Mouse (Mus musculus): ENCODE results near the gene Stambp. TPM values are rescaled to one million over a fixed set of nuclear protein-coding genes. Genes with fewer than 3 reads are reported as not detected.

The Stambp gene
- 12.7 and 13.9 TPM in 2 replicates for polyA plus RNA-seq (2016; fragmentation: Nextera tagmentation; extraction: Ambion mirVana)

DNA sequence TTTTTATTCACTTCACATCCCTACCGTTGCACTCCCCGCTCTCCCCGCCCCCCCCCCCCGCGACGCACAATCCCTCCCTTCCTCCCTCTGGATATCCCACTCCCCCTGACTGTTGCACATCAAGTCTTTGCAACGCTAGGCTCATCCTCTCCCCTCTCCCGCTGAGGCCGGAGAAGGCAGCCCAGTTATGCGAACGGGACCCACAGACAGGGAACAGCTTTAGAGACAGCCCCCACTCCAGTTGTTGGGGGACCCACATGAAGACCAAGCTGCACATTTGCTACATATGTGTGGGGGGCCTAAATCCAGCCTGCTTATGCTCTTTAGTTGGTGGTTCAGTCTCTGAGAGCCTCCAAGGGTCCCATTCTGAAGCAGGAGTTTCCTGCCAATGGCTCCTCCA, at the start of gene Stambp:
TSS of gene Stambp (minus strand) at position 59 of the 400 bp plus-strand sequence.
- 0 out of 2 replicates have a peak, but pooled peaks cover 5% of the 10 kb centered on the region for H3K36me3 ChIP-seq (replicated peaks)
- DNase-seq (ENCODE audit: extremely low spot score, low spot score) = no peak
- peak within 1 kb of the TSS; percentile 84 for H3K27ac ChIP-seq

GRCm38 (mm10) chr6:83619955-83620354, 47.4 kb upstream of the Stambp start:
- Histone ChIP-seq H3K4me1 (0 out of 2 replicates have a peak, but pooled peaks cover 3% of the 10 kb centered on the region), H3K9me3 (no peaks in the 10 kb centered on the region)

More for the DNA sequence above, at the start of gene Stambp:
- no peaks in the 10 kb centered on the region for H3K9me3 ChIP-seq
- H3K27me3 ChIP-seq (ENCODE audit: poor library complexity, severe bottlenecking) = peaks cover 12% of the 10 kb centered on the region
- peak within 1 kb of the TSS; percentile 77 for H3K4me3 ChIP-seq
- peaks cover 18% of the 10 kb centered on the region for H3K4me1 ChIP-seq
- WGBS = 1% methylated on average over 10 of the region's 11 CpGs

DNA sequence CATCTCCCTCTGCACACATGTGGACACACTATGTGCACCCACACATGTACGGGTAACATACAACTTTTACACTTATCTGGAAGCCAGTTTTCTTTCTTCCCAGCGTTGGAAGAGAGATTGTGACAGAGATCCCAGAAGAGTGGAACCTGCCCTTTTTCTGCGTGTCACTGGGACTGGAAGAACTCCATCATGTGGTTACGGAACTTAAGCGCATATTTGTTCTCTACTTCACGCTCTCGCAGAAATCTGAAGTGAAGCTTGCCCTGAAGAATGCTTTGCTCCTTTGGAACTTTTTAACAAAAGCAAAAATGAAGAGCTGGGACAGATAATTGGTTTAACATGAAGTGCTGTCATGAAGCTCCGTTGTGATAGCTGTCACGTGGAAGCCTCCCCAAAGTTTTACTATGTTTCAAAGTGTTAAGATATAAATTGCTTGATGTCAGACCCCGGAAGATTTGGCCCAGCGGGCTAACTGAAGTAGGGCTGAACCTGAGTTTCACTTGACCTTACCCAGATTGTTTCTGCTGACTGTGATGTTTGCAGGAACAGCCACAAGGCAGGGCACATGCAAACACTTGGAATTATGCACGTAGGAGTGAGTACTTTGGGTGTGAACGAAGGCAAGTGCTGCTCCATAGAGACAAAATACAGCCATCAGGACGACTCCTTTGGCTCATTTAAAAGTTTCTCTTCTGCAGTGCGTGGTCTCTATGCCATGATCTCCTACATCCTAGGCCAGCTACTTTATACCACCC, 45.2 kb upstream of the Stambp start:
- WGBS = 88% methylated on average over 15 of the region's 15 CpGs
- no peaks in the 10 kb centered on the region for H3K9me3 ChIP-seq

More at GRCm38 (mm10) chr6:83619955-83620354, 47.4 kb upstream of the Stambp start:
- Histone ChIP-seq H3K36me3 (replicated peaks) (no peaks in the 10 kb centered on the region), H3K4me3 (no peak overlapping the region), H3K27me3 (ENCODE audit: poor library complexity, severe bottlenecking) (no peaks in the 10 kb centered on the region), H3K27ac (no peak overlapping the region)
- 70% methylated on average over 9 of the region's 9 CpGs for WGBS
- no peak for DNase-seq (ENCODE audit: extremely low spot score, low spot score)

GRCm38 (mm10) chr6:83616512-83616911, 44.0 kb upstream of the Stambp start:
- 0 out of 2 replicates have a peak, but pooled peaks cover 3% of the 10 kb centered on the region for H3K4me1 ChIP-seq
- H3K9me3 ChIP-seq = no peaks in the 10 kb centered on the region
- no peaks in the 10 kb centered on the region for H3K36me3 ChIP-seq (replicated peaks)
- no peak overlapping the region for H3K4me3 ChIP-seq
- no peaks in the 10 kb centered on the region for H3K27me3 ChIP-seq (ENCODE audit: poor library complexity, severe bottlenecking)
- WGBS = 86% methylated on average over 5 of the region's 5 CpGs
- no peak for DNase-seq (ENCODE audit: extremely low spot score, low spot score)
- no peak overlapping the region for H3K27ac ChIP-seq

More for the DNA sequence above, 45.2 kb upstream of the Stambp start:
- Histone ChIP-seq H3K27ac (no peak overlapping the region), H3K4me1 (0 out of 2 replicates have a peak, but pooled peaks cover 3% of the 10 kb centered on the region), H3K27me3 (ENCODE audit: poor library complexity, severe bottlenecking) (no peaks in the 10 kb centered on the region), H3K36me3 (replicated peaks) (no peaks in the 10 kb centered on the region), H3K4me3 (no peak overlapping the region)
- no peak for DNase-seq (ENCODE audit: extremely low spot score, low spot score)

DNA sequence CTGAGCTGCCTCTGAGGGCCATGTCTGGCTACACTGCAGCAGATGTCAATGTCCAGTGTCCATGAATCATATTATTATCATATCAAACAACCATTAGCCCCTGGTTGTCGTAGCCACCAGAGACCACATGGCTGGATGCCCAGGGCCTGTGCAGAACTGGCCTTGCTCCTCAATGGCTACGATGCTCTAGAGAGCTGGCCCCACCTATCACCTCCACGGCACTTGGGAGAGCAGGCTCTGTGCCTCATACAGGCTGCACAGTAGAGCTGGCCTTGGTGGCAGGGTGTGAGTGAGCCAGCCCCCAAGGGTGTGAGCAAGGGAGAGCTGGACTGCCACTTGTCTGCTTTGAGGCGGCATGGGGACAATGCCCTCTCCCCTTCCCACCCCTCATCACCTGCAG, 41.9 kb upstream of the Stambp start:
- Histone ChIP-seq H3K27ac (no peak overlapping the region), H3K4me3 (no peak overlapping the region), H3K27me3 (ENCODE audit: poor library complexity, severe bottlenecking) (no peaks in the 10 kb centered on the region), H3K4me1 (0 out of 2 replicates have a peak, but pooled peaks cover 2% of the 10 kb centered on the region), H3K9me3 (no peaks in the 10 kb centered on the region), H3K36me3 (replicated peaks) (no peaks in the 10 kb centered on the region)
- no peak for DNase-seq (ENCODE audit: extremely low spot score, low spot score)
- WGBS = 89% methylated on average over 4 of the region's 4 CpGs

DNA sequence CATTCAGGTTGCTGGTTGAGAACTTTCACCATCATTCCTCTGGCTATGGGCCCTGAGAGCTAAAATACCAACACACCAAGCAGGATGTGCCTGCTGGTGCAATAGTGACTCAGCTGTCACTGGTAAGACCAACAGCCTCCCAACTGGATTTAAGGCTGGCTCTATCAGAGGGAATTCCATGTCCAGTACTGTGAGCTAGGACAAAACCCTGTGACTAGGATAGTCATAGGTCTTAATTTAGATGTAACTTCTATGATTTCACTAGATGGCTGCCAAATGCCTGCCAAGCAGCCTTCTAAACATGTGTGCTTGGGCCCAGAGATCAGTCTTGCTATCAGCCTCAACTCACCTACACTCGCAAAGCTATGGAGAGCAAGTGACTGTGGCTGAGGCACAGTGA, 40.4 kb upstream of the Stambp start:
- 97% methylated on average over 1 of the region's 1 CpGs for WGBS
- Histone ChIP-seq H3K4me1 (no peaks in the 10 kb centered on the region), H3K27me3 (ENCODE audit: poor library complexity, severe bottlenecking) (no peaks in the 10 kb centered on the region), H3K4me3 (no peak overlapping the region), H3K36me3 (replicated peaks) (no peaks in the 10 kb centered on the region), H3K9me3 (no peaks in the 10 kb centered on the region), H3K27ac (no peak overlapping the region)
- no peak for DNase-seq (ENCODE audit: extremely low spot score, low spot score)

GRCm38 (mm10) chr6:83599636-83600174, 27.2 kb upstream of the Stambp start:
- no peak for DNase-seq (ENCODE audit: extremely low spot score, low spot score)
- H3K4me3 ChIP-seq = peak overlapping the region; percentile 47; the same call in 1 of the 2 replicates
- 80% methylated on average over 6 of the region's 6 CpGs for WGBS
- no peak overlapping the region for H3K27ac ChIP-seq
- no peaks in the 10 kb centered on the region for H3K36me3 ChIP-seq (replicated peaks)
- H3K9me3 ChIP-seq = no peaks in the 10 kb centered on the region
- H3K27me3 ChIP-seq (ENCODE audit: poor library complexity, severe bottlenecking) = peaks cover 9% of the 10 kb centered on the region
- peaks cover 6% of the 10 kb centered on the region for H3K4me1 ChIP-seq

DNA sequence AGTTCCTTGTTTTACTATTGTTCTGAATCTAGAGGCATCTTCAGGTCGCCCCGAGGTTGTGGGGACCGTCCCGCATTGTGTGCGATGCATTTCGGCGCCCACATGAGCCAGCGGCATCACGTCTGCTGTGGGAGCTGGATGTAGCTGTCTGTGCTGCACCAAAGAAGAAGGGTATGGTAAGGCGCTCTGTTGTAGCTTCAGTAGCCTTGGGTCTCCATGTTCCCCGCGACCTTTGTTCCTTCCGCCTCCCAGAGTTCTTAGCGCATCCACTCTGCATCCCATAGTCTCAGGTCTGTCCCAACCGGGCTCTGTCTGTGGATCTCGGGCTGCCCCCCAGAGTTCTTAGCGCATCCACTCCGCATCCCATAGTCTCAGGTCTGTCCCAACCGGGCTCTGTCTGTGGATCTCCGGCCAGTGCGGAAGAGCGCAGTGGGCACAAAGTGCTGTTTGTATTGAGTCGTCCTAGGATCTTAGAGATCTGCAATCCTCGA, 26.6 kb upstream of the Stambp start:
- Histone ChIP-seq H3K9me3 (no peaks in the 10 kb centered on the region), H3K4me3 (peak overlapping the region; percentile 47), H3K27me3 (ENCODE audit: poor library complexity, severe bottlenecking) (peaks cover 9% of the 10 kb centered on the region), H3K4me1 (peaks cover 6% of the 10 kb centered on the region), H3K27ac (peak overlapping the region; percentile 76), H3K36me3 (replicated peaks) (no peaks in the 10 kb centered on the region)
- WGBS = 40% methylated on average over 24 of the region's 24 CpGs
- DNase-seq (ENCODE audit: extremely low spot score, low spot score) = peak; percentile 20

DNA sequence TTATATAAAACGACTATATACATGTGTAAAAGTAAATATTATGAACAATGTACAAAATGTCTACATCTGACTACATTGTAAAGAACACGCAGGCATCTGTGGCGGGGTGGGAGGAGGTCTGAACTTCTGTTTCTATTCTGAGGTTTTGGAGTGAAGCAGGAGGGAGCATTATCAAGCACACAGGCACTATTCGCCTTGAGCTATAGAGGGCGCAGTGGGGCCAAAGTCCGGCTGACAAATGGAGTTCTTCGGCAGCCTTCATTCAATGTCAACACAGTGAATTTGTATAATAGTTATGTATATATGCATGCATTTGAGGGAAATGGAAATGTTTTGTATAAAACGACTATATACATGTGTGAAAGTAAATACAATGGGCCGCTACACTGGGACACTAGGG, 26.1 kb upstream of the Stambp start:
- Histone ChIP-seq H3K4me3 (peak overlapping the region; percentile 47), H3K4me1 (peaks cover 6% of the 10 kb centered on the region), H3K27me3 (ENCODE audit: poor library complexity, severe bottlenecking) (peaks cover 9% of the 10 kb centered on the region), H3K36me3 (replicated peaks) (no peaks in the 10 kb centered on the region), H3K27ac (peak overlapping the region; percentile 76), H3K9me3 (no peaks in the 10 kb centered on the region)
- WGBS = 9% methylated on average over 9 of the region's 9 CpGs
- peak; percentile 52 for DNase-seq (ENCODE audit: extremely low spot score, low spot score)

DNA sequence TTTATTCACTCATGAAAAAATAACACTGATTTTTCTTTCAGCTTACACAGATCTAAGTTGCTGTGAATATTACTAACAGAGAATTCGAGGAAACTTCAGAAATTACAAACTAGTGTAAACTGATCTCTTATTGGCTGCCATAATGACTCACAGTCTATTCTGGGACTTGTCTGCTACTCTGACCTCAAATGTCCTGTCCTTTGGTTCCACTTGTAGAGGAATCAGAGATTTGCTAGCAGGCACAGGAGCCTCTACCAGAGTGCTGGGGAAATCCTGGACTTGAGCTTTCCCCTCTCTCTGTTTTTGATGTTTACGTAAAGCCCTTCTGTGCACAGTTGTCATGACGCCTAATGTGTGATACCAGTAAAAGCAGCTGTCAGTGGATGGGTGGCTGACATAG, 25.5 kb upstream of the Stambp start:
- no peaks in the 10 kb centered on the region for H3K36me3 ChIP-seq (replicated peaks)
- DNase-seq (ENCODE audit: extremely low spot score, low spot score) = no peak
- no peaks in the 10 kb centered on the region for H3K9me3 ChIP-seq
- 79% methylated on average over 3 of the region's 3 CpGs for WGBS
- no peak overlapping the region for H3K4me3 ChIP-seq
- H3K4me1 ChIP-seq = peaks cover 6% of the 10 kb centered on the region
- H3K27me3 ChIP-seq (ENCODE audit: poor library complexity, severe bottlenecking) = peaks cover 9% of the 10 kb centered on the region
- H3K27ac ChIP-seq = no peak overlapping the region

DNA sequence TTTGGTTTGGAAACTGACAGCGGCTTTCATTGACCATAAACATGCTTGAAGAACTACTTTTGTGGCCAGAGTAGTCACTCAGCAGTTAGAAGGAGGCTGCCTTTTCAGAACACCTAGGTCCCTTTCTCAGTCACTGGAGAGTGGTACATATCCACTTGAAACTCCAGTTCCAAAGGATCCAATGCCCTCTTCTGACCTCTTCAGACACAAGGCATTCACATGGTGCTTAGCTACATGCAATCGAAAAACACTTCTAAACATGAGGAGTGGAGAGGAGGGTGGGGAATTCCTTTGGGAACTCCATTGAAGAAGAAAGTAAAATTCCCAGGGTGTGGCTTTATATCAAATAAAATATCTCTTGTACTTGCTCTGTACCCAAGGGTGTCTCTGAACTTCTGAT, 22.5 kb upstream of the Stambp start:
- H3K27me3 ChIP-seq (ENCODE audit: poor library complexity, severe bottlenecking) = peaks cover 7% of the 10 kb centered on the region
- H3K4me1 ChIP-seq = peaks cover 6% of the 10 kb centered on the region
- no peaks in the 10 kb centered on the region for H3K9me3 ChIP-seq
- no peak overlapping the region for H3K4me3 ChIP-seq
- no peaks in the 10 kb centered on the region for H3K36me3 ChIP-seq (replicated peaks)
- no peak for DNase-seq (ENCODE audit: extremely low spot score, low spot score)
- no peak overlapping the region for H3K27ac ChIP-seq
- WGBS = 85% methylated on average over 2 of the region's 2 CpGs

DNA sequence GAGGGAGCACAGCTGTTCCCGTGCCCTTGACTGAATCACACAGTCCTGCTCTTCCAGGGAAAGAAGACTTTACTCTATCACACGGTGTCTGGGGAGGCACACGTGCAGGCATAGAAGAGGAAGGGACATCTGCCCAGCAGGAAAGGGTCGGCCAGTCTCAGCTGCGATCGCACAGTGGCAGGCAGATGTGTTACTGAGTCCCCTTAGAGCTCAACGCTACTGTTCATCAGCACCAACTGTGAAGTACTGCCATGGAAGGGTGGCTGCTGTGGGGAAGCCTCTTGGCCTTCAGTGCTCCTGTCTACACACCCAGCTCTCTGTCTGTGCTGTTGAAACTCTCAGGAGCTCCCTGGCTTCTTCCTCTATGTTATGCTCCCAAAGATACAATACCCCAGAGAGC, 21.4 kb upstream of the Stambp start:
- 82% methylated on average over 7 of the region's 7 CpGs for WGBS

DNA sequence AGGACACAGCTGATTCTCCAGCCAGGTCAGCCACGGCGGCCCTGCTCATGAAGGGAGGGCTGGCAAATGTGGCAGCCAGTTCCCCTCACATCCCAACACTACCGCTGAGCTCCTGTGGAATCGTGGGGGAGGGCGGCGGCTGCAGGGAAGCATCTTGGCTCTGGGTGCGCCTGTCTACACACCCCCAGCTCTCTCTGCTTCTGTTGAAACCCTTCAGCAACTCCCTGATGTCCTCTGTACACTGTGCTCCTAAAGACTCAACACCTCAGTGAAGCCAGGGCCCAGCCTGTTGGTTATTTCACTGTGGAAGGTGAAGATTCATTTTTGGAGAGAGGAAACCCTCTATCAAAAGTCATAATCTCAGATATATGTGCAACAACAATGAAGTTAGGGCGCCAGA, 19.5 kb upstream of the Stambp start:
- no peak overlapping the region for H3K27ac ChIP-seq
- H3K4me3 ChIP-seq = no peak overlapping the region
- 79% methylated on average over 8 of the region's 8 CpGs for WGBS
- no peaks in the 10 kb centered on the region for H3K4me1 ChIP-seq
- no peak for DNase-seq (ENCODE audit: extremely low spot score, low spot score)
- no peaks in the 10 kb centered on the region for H3K9me3 ChIP-seq
- H3K36me3 ChIP-seq (replicated peaks) = no peaks in the 10 kb centered on the region
- no peaks in the 10 kb centered on the region for H3K27me3 ChIP-seq (ENCODE audit: poor library complexity, severe bottlenecking)

More for the DNA sequence above, 21.4 kb upstream of the Stambp start:
- Histone ChIP-seq H3K36me3 (replicated peaks) (no peaks in the 10 kb centered on the region), H3K4me1 (peaks cover under 1% of the 10 kb centered on the region), H3K4me3 (no peak overlapping the region), H3K27me3 (ENCODE audit: poor library complexity, severe bottlenecking) (no peaks in the 10 kb centered on the region), H3K9me3 (no peaks in the 10 kb centered on the region), H3K27ac (no peak overlapping the region)
- no peak for DNase-seq (ENCODE audit: extremely low spot score, low spot score)
